Mouse (Mus musculus): ENCODE measurements around the gene Col4a1. TPM values are rescaled to one million over a fixed set of nuclear protein-coding genes. Genes with fewer than 3 reads are reported as not detected.

Col4a1 gene
- polyA plus RNA-seq, 1 experiment from 2014 or later, result 136 TPM

DNA sequence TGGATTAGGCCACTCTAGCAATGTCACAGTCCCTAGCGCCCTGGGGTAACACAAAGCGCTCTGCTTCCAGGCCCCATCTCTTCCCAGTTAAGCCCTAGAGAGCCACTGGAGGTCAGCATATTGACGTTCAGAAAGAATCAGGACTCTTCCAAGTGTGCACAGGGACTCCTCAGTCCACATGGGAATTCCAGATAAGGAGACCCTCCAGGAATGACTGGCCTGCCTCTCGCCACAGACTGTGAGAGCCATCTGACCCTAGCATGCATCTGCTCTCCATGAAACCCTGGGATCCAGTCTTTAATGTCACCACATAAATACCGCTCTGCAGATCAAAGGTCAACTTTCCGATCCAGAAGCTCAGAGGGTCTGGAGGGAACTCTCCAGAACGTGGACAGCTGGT lies 88.4 kb downstream of the Col4a1 start:
- Histone ChIP-seq H3K27me3 (replicated peaks; ENCODE audit: control insufficient read depth, insufficient read depth, low read length) (no peaks in the 10 kb centered on the region), H3K36me3 (ENCODE audit: control insufficient read depth, insufficient read depth, low read length) (peaks cover 13% of the 10 kb centered on the region), H3K9me3 (ENCODE audit: control insufficient read depth, low read length) (no peaks in the 10 kb centered on the region), H3K27ac (ENCODE audit: low read length) (no peak overlapping the region), H3K4me1 (ENCODE audit: control insufficient read depth, insufficient read depth, low read length) (no peaks in the 10 kb centered on the region), H3K4me3 (ENCODE audit: low read length) (no peak overlapping the region), H3K9ac (ENCODE audit: low read depth, low read length) (no peak overlapping the region), H3K4me2 (ENCODE audit: low read depth, low read length) (no peak overlapping the region)
- 66% methylated on average over 7 of the region's 7 CpGs for WGBS
- ATAC-seq, result no peak

DNA sequence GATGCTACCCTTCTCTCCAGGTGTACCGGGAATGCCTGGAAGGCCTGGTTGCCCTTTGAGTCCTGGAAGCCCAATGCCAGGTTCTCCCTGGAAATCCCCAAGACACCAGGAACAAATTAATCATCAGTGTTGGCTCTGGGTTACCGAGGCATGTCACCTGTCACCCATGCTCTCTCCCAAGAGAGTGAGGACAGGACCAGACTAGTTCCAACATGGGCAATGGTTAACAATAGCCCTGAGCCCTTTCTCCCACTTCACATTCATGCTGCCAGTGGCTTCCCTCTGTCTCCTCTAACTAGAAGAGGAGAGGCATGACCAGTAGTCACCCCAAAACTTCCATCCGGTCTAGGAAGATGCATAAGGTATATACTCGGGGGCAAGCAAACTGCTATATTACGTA lies 91.3 kb downstream of the Col4a1 start:
- H3K9me3 ChIP-seq (ENCODE audit: control insufficient read depth, low read length), result no peaks in the 10 kb centered on the region
- no peak overlapping the region for H3K4me3 ChIP-seq (ENCODE audit: low read length)
- H3K4me2 ChIP-seq (ENCODE audit: low read depth, low read length), result no peak overlapping the region
- H3K27ac ChIP-seq (ENCODE audit: low read length), result no peak overlapping the region
- H3K9ac ChIP-seq (ENCODE audit: low read depth, low read length), result peak overlapping the region; percentile 12; the same call in 1 of the 2 replicates
- no peak for ATAC-seq
- H3K36me3 ChIP-seq (ENCODE audit: control insufficient read depth, insufficient read depth, low read length), result peaks cover 16% of the 10 kb centered on the region
- WGBS, result 92% methylated on average over 5 of the region's 5 CpGs
- no peaks in the 10 kb centered on the region for H3K27me3 ChIP-seq (replicated peaks; ENCODE audit: control insufficient read depth, insufficient read depth, low read length)
- H3K4me1 ChIP-seq (ENCODE audit: control insufficient read depth, insufficient read depth, low read length), result 0 out of 2 replicates have a peak, but pooled peaks cover 2% of the 10 kb centered on the region

DNA sequence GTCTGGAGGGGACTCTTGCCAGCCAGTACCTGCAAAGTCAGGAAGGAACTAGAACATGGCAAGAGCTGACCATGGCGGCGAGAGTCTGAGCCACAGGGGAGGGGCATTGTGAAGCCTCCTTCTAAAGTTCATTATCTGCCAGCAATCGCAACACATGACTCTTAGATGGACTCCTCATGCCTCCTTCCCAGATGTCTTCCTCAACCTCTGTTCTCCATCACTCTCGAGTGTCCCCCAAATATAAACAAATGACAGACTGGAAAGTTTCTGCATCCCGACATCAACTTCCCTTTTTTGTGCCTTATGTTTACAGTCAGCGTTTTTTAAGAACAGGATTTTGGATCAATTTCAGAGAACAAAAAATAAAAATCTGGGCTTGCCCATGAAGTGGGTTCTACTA lies 93.3 kb downstream of the Col4a1 start:
- H3K4me3 ChIP-seq (ENCODE audit: low read length), result no peak overlapping the region
- peak; percentile 27; the same call in 1 of the 2 replicates for ATAC-seq
- H3K9me3 ChIP-seq (ENCODE audit: control insufficient read depth, low read length), result no peaks in the 10 kb centered on the region
- H3K4me1 ChIP-seq (ENCODE audit: control insufficient read depth, insufficient read depth, low read length), result 0 out of 2 replicates have a peak, but pooled peaks cover 2% of the 10 kb centered on the region
- H3K4me2 ChIP-seq (ENCODE audit: low read depth, low read length), result no peak overlapping the region
- 50% methylated on average over 6 of the region's 6 CpGs for WGBS
- no peak overlapping the region for H3K27ac ChIP-seq (ENCODE audit: low read length)
- H3K9ac ChIP-seq (ENCODE audit: low read depth, low read length), result no peak overlapping the region
- H3K27me3 ChIP-seq (replicated peaks; ENCODE audit: control insufficient read depth, insufficient read depth, low read length), result no peaks in the 10 kb centered on the region
- peaks cover 20% of the 10 kb centered on the region for H3K36me3 ChIP-seq (ENCODE audit: control insufficient read depth, insufficient read depth, low read length)

DNA sequence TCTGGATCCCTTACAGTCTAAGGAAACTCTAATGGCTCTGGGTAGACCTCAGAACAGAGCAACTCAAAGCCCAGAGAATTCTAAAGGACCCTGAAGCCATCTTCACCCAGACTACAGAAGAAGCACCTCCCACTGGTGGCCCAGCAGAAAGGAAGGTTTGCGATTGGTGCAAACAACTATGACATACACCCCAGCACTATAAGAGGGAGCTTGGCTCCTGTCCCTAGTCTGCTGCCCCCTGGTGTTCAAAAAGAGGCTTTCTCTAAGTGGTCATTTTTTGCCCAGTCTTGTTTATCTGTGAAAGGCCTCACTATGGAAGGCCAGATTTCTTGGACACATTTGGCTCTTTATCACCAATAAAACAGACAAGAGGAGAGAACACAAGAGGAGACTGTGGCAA lies 97.4 kb downstream of the Col4a1 start:
- Histone ChIP-seq H3K4me2 (ENCODE audit: low read depth, low read length) (no peak overlapping the region), H3K27ac (ENCODE audit: low read length) (no peak overlapping the region), H3K27me3 (replicated peaks; ENCODE audit: control insufficient read depth, insufficient read depth, low read length) (no peaks in the 10 kb centered on the region), H3K36me3 (ENCODE audit: control insufficient read depth, insufficient read depth, low read length) (peaks cover 10% of the 10 kb centered on the region; the same call in 1 of the 2 replicates), H3K4me1 (ENCODE audit: control insufficient read depth, insufficient read depth, low read length) (0 out of 2 replicates have a peak, but pooled peaks cover 2% of the 10 kb centered on the region), H3K9ac (ENCODE audit: low read depth, low read length) (no peak overlapping the region), H3K9me3 (ENCODE audit: control insufficient read depth, low read length) (no peaks in the 10 kb centered on the region), H3K4me3 (ENCODE audit: low read length) (no peak overlapping the region)
- WGBS, result 31% methylated on average over 1 of the region's 1 CpGs
- ATAC-seq, result peak; percentile 66

DNA sequence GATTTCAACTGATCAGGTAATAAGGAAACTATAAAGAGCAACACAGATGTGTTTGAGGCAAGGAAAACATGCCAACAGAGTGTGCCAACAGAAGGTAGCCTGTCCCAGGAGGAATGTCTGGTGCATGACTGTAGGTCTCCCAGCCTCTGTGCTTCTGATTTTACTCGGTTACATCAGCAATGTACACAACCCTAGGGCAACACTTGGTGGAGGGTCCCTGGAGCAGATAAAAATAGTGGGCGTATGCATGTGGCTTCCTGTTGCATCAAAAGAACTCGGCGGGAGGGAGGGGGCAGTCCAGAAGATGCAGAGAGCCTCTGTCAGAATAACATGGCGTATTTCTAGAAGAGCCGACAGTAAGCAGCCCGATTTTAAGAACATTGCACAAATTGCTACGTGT lies 106.1 kb downstream of the Col4a1 start:
- Histone ChIP-seq H3K4me3 (ENCODE audit: low read length) (no peak overlapping the region), H3K27me3 (replicated peaks; ENCODE audit: control insufficient read depth, insufficient read depth, low read length) (no peaks in the 10 kb centered on the region), H3K36me3 (ENCODE audit: control insufficient read depth, insufficient read depth, low read length) (no peaks in the 10 kb centered on the region), H3K4me1 (ENCODE audit: control insufficient read depth, insufficient read depth, low read length) (no peaks in the 10 kb centered on the region), H3K4me2 (ENCODE audit: low read depth, low read length) (no peak overlapping the region), H3K9ac (ENCODE audit: low read depth, low read length) (no peak overlapping the region), H3K27ac (ENCODE audit: low read length) (no peak overlapping the region), H3K9me3 (ENCODE audit: control insufficient read depth, low read length) (no peaks in the 10 kb centered on the region)
- ATAC-seq, result no peak
- 82% methylated on average over 8 of the region's 8 CpGs for WGBS

DNA sequence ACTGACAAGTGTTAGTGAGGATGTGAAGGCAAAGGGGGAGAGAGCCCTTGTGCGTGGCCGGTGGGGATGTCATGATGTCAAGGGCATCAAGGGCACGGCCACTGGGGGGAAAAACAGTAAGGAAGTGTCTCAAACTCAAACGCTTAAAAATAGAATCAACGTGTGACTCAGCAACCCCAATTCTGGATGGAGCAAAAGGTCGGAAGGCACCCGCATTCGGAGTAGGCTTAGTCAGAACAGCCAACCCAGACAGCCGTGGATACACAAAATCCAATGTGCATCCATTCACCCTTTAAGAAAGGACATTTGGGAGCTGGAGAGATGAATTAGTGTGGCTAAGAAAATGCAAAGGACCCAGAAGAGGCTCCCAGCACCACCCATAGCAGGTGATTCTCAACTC lies 107.1 kb downstream of the Col4a1 start:
- no peak for ATAC-seq
- no peaks in the 10 kb centered on the region for H3K4me1 ChIP-seq (ENCODE audit: control insufficient read depth, insufficient read depth, low read length)
- no peak overlapping the region for H3K4me2 ChIP-seq (ENCODE audit: low read depth, low read length)
- no peaks in the 10 kb centered on the region for H3K27me3 ChIP-seq (replicated peaks; ENCODE audit: control insufficient read depth, insufficient read depth, low read length)
- no peak overlapping the region for H3K27ac ChIP-seq (ENCODE audit: low read length)
- H3K9ac ChIP-seq (ENCODE audit: low read depth, low read length), result no peak overlapping the region
- H3K4me3 ChIP-seq (ENCODE audit: low read length), result no peak overlapping the region
- H3K36me3 ChIP-seq (ENCODE audit: control insufficient read depth, insufficient read depth, low read length), result no peaks in the 10 kb centered on the region
- 78% methylated on average over 9 of the region's 9 CpGs for WGBS
- no peaks in the 10 kb centered on the region for H3K9me3 ChIP-seq (ENCODE audit: control insufficient read depth, low read length)

DNA sequence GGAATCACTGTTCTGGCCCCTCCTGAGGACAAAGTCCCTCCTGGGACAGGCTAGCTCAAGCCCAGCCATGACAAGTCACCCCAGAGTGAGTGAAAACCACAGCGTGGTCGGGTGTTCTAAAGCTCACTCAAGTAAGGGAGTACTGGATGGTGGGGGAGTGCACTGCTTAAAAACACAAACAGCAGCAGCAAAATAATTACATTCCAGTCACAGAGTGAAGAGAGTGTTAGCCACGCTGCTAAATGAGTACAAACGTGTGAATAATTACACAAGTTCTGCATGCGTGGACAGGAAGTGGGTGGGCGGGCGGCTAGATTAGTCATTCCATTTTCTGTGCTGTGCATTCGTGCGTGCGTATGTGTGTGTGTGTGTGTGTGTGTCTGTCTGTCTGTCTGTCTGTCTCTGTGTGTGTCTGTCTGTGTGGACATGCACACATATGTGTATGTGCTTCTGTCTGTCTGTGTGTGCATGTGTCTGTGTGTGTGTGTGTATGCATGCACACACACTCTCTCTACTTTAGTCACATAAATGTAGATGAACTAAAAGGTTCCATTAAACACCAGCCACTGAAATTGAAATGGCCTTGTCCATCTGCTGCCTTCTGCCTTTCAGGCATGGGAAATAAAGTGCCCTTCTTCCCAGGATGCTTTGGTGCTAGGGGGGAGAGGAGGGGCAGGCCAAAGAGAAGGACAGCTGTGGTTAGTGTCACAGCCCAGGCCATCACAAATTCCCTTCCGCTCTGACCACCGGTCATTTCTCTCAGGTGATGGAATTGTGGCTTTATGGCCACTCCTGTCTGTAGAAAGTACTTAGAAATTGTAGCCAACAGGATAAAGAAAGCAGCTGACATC lies 109.1 kb downstream of the Col4a1 start:
- Histone ChIP-seq H3K9ac (ENCODE audit: low read depth, low read length) (no peak overlapping the region), H3K27me3 (replicated peaks; ENCODE audit: control insufficient read depth, insufficient read depth, low read length) (no peaks in the 10 kb centered on the region), H3K36me3 (ENCODE audit: control insufficient read depth, insufficient read depth, low read length) (peaks cover 3% of the 10 kb centered on the region; the same call in 1 of the 2 replicates), H3K27ac (ENCODE audit: low read length) (no peak overlapping the region), H3K9me3 (ENCODE audit: control insufficient read depth, low read length) (no peaks in the 10 kb centered on the region), H3K4me3 (ENCODE audit: low read length) (no peak overlapping the region), H3K4me1 (ENCODE audit: control insufficient read depth, insufficient read depth, low read length) (no peaks in the 10 kb centered on the region), H3K4me2 (ENCODE audit: low read depth, low read length) (no peak overlapping the region)
- WGBS, result 80% methylated on average over 12 of the region's 12 CpGs
- ATAC-seq, result no peak

DNA sequence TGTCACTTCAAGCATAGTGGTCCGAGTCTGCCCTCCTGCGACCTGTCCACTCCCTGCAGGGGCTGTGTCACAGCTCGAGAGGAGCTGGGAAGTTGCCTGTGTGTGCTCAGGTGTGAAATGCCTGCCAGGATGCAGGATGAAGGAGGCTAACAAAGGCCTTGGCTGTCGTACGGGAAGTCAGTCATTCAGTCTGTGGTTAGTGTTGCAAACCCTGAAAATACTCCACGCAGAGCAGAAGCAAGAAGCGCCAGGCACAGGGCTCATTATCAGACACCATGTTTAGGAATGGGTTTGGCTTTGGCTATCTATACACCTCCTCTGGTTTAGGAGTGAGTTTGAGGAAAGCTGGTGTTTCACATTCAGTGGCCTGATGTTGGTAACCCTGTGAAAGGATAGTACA lies 114.0 kb downstream of the Col4a1 start:
- Histone ChIP-seq H3K4me2 (ENCODE audit: low read depth, low read length) (no peak overlapping the region), H3K9me3 (ENCODE audit: control insufficient read depth, low read length) (no peaks in the 10 kb centered on the region), H3K4me1 (ENCODE audit: control insufficient read depth, insufficient read depth, low read length) (no peaks in the 10 kb centered on the region), H3K27me3 (replicated peaks; ENCODE audit: control insufficient read depth, insufficient read depth, low read length) (no peaks in the 10 kb centered on the region), H3K36me3 (ENCODE audit: control insufficient read depth, insufficient read depth, low read length) (peaks cover 7% of the 10 kb centered on the region; the same call in 1 of the 2 replicates), H3K4me3 (ENCODE audit: low read length) (no peak overlapping the region), H3K27ac (ENCODE audit: low read length) (no peak overlapping the region), H3K9ac (ENCODE audit: low read depth, low read length) (no peak overlapping the region)
- 70% methylated on average over 7 of the region's 7 CpGs for WGBS
- ATAC-seq, result no peak

DNA sequence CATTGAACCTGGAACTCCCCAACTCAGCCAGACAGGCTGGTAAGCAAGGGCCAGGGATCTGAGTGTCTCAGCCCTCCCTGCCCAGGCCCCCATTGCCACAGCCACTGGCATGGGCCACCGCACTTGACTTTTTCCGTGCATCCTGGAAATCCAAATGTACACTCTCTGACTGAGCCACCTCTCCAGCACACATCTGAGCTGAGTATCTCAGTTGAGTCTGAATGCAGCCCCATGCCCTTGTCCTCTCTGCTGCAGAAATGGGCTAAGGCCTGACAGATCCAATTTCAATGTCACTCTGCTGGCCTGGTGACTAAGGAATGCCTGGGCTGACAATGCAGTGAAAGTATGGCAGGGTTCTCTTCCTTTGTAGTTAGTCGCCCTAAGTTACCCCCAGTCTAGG lies 114.6 kb downstream of the Col4a1 start:
- H3K9me3 ChIP-seq (ENCODE audit: control insufficient read depth, low read length), result no peaks in the 10 kb centered on the region
- H3K36me3 ChIP-seq (ENCODE audit: control insufficient read depth, insufficient read depth, low read length), result peaks cover 7% of the 10 kb centered on the region; the same call in 1 of the 2 replicates
- no peak overlapping the region for H3K9ac ChIP-seq (ENCODE audit: low read depth, low read length)
- no peaks in the 10 kb centered on the region for H3K4me1 ChIP-seq (ENCODE audit: control insufficient read depth, insufficient read depth, low read length)
- no peak overlapping the region for H3K27ac ChIP-seq (ENCODE audit: low read length)
- no peaks in the 10 kb centered on the region for H3K27me3 ChIP-seq (replicated peaks; ENCODE audit: control insufficient read depth, insufficient read depth, low read length)
- no peak for ATAC-seq
- no peak overlapping the region for H3K4me2 ChIP-seq (ENCODE audit: low read depth, low read length)
- H3K4me3 ChIP-seq (ENCODE audit: low read length), result no peak overlapping the region
- WGBS, result 84% methylated on average over 3 of the region's 3 CpGs
